Mouse (Mus musculus) intestine, postnatal 0 days (tissue): Measurements from ENCODE around the gene Ints14. TPM values are rescaled to one million over a fixed set of nuclear protein-coding genes. Genes with fewer than 3 reads are reported as not detected.

Experiments used
- ATAC-seq: fragments of 200-750 bp; cut with Nextera tagmentation; 2 replicates; pipeline ENCODE4 v1.8.0; 2017; ENCODE audit warnings: mild to moderate bottlenecking, moderate TSS enrichment, moderate library complexity
- H3K27ac ChIP-seq: fragments of 300-500 bp; sonication (generic); 2 replicates; pipeline ENCODE4 v1.5.1; 2014; ENCODE audit warnings: mild to moderate bottlenecking, low read depth, low read length, moderate library complexity
- H3K27me3 ChIP-seq: fragments of 300-500 bp; sonication (generic); replicated peaks from 2 replicates; pipeline ENCODE4 v1.6.1; 2014; ENCODE audit warnings: low read length, mixed read lengths; ENCODE audit not compliant: control insufficient read depth, insufficient read depth
- H3K36me3 ChIP-seq: fragments of 300-500 bp; sonication (generic); 2 replicates; pipeline ENCODE4 v1.6.1; 2014; ENCODE audit warnings: mild to moderate bottlenecking, moderate library complexity; ENCODE audit not compliant: control insufficient read depth, insufficient read depth
- H3K4me1 ChIP-seq: fragments of 300-500 bp; sonication (generic); replicated peaks from 2 replicates; pipeline ENCODE4 v1.6.1; 2014; ENCODE audit warnings: antibody characterized with exemption, low read length, mixed read lengths; ENCODE audit not compliant: control insufficient read depth, insufficient read depth
- H3K4me2 ChIP-seq: fragments of 300-500 bp; sonication (generic); replicated peaks from 2 replicates; pipeline ENCODE4 v1.6.1; 2014; ENCODE audit warnings: low read depth, mild to moderate bottlenecking, moderate library complexity
- H3K4me3 ChIP-seq: fragments of 300-500 bp; sonication (generic); 2 replicates; pipeline ENCODE4 v1.5.1; 2014; ENCODE audit warnings: low read depth, low read length
- H3K9ac ChIP-seq: fragments of 300-500 bp; sonication (generic); 2 replicates; pipeline ENCODE4 v1.6.1; 2014; ENCODE audit warnings: mild to moderate bottlenecking, low read depth, low read length
- H3K9me3 ChIP-seq: fragments of 300-500 bp; sonication (generic); 2 replicates; pipeline ENCODE4 v1.6.1; 2016; ENCODE audit warnings: mixed run types; ENCODE audit not compliant: control insufficient read depth
- CTCF ChIP-seq: sonication (generic); IDR thresholded peaks from 2 replicates; pipeline ENCODE4 v1.5.1; 2016; ENCODE audit warnings: low read depth, mild to moderate bottlenecking, control low read depth, antibody characterized with exemption, moderate library complexity
- WGBS: fragments of 180-500 bp; shearing (Covaris S2); extraction: QIAGEN DNeasy Blood & Tissue Kit; methylation state at CpG from one replicate; pipeline ENCODE4 v1.1.7; 2014; 5-methylcytosine and 5-hydroxymethylcytosine counted together
- microRNA-seq: library from miRNA; unstranded; fragments of <30 nt; microRNA quantifications from one replicate; pipeline ENCODE4, GENCODE M21; 2016
- polyA plus RNA-seq: library from polyadenylated mRNA; unstranded; fragments of >200 nt; fragmentation: Nextera tagmentation; extraction: Ambion mirVana; gene quantifications from 2 replicates; pipeline ENCODE4 v1.2.1, GENCODE M21; 2015

Gene Ints14
- polyA plus RNA-seq, 1 experiment from 2014 or later = 23.8 TPM

GRCm38 (mm10) chr9:65036456-65036855 lies 75.8 kb downstream of the Ints14 start:
- H3K4me3 ChIP-seq = no peak overlapping the region
- peaks cover 42% of the 10 kb centered on the region for H3K36me3 ChIP-seq
- H3K4me1 ChIP-seq = no peaks in the 10 kb centered on the region
- no peak for TF ChIP-seq CTCF
- no peak overlapping the region for H3K27ac ChIP-seq
- no peak overlapping the region for H3K9ac ChIP-seq
- 97% methylated on average over 1 of the region's 1 CpGs for WGBS
- no peaks in the 10 kb centered on the region for H3K9me3 ChIP-seq
- ATAC-seq = no peak
- no peaks in the 10 kb centered on the region for H3K27me3 ChIP-seq
- no peak overlapping the region for H3K4me2 ChIP-seq

Small RNAs within 50 kb of the gene (microRNA-seq; reads per million reads assigned to microRNA genes)
- not detected for gene Gm25640

Other genes with a start within 250 kb of the Ints14 start
- gene Rab11a, start 223.1 kb upstream of the Ints14 start, polyA plus RNA-seq = 1,986 and 2,053 TPM in 2 replicates
- 2.8 and 3.1 TPM in 2 replicates for gene Dennd4a, start 149.6 kb upstream of the Ints14 start, polyA plus RNA-seq
- gene Slc24a1, start 9.3 kb upstream of the Ints14 start, polyA plus RNA-seq = 0.04 TPM in 1 of 2 replicates, not detected in the other
- gene Hacd3, start 60.8 kb downstream of the Ints14 start, polyA plus RNA-seq = 43.9 and 46.8 TPM in 2 replicates
- 14.1 and 14.8 TPM in 2 replicates for gene Dpp8, start 71.5 kb downstream of the Ints14 start, polyA plus RNA-seq
- 4.1 and 4.5 TPM in 2 replicates for gene Igdcc4, start 140.6 kb downstream of the Ints14 start, polyA plus RNA-seq
- 0.22 TPM in 2 replicates for gene Igdcc3, start 180.3 kb downstream of the Ints14 start, polyA plus RNA-seq
- gene Parp16, start 234.4 kb downstream of the Ints14 start, polyA plus RNA-seq = 9.9 and 10.5 TPM in 2 replicates